ENCODE assay signal across 10 mouse cellular contexts in genomic region chrX:100778397-100778796, GRCm38 (mm10). TPM values are rescaled to one million over a fixed set of nuclear protein-coding genes. Genes with fewer than 3 reads are reported as not detected.
DNase-seq lines count a peak whose midpoint lies in the region; ATAC-seq lines count a peak whose summit lies in the region.
"Had no signal": no experiment of that assay in that cellular context is flagged by ENCODE, and none has a peak within 500 bp of the region (broad histone marks: within the 10 kb centered on the region; RNA-seq: fewer than 3 reads in every experiment).

No protein-coding gene starts in this region.

- no peaks in the 10 kb centered on the region for H3K36me3 ChIP-seq in heart, embryonic 12.5 days
- H3K36me3 ChIP-seq in hindbrain, embryonic 11.5 days (ENCODE audit: control insufficient read depth, insufficient read depth, low read length): no peaks in the 10 kb centered on the region
- H3K36me3 ChIP-seq in midbrain, embryonic 11.5 days (ENCODE audit: control insufficient read depth, insufficient read depth, low read length): no peaks in the 10 kb centered on the region

- 31% methylated on average over 5 of the region's 5 CpGs for WGBS in heart, embryonic 12.5 days
- WGBS in hindbrain, embryonic 11.5 days: 27% methylated on average over 5 of the region's 5 CpGs
- 24% methylated on average over 5 of the region's 5 CpGs for WGBS in midbrain, embryonic 11.5 days

- peaks cover 19% of the 10 kb centered on the region; the same call in 1 of the 2 replicates for H3K4me1 ChIP-seq in heart, embryonic 12.5 days (replicated peaks)
- H3K4me1 ChIP-seq in hindbrain, embryonic 11.5 days (replicated peaks; ENCODE audit: control insufficient read depth, insufficient read depth, low read length): no peaks in the 10 kb centered on the region
- peaks cover 7% of the 10 kb centered on the region; the same call in 1 of the 2 replicates for H3K4me1 ChIP-seq in midbrain, embryonic 11.5 days (ENCODE audit: control insufficient read depth, insufficient read depth, low read length)

- H3K9me3 ChIP-seq in heart, embryonic 12.5 days (replicated peaks): no peaks in the 10 kb centered on the region
- H3K9me3 ChIP-seq in hindbrain, embryonic 11.5 days (ENCODE audit: control insufficient read depth, low read length): no peaks in the 10 kb centered on the region
- H3K9me3 ChIP-seq in midbrain, embryonic 11.5 days (ENCODE audit: control insufficient read depth, low read length): no peaks in the 10 kb centered on the region

- ATAC-seq in heart, embryonic 12.5 days (ENCODE audit: insufficient number of reproducible peaks, low FRiP score): no peak
- no peak for ATAC-seq in hindbrain, embryonic 11.5 days (ENCODE audit: low FRiP score)
- no peak for ATAC-seq in midbrain, embryonic 11.5 days (ENCODE audit: low FRiP score)

- DNase-seq in heart, adult 18-20 months: no peak
- DNase-seq in NIH3T3 (ENCODE audit: low read depth): peak; percentile 26
- no peak for DNase-seq in hindbrain, embryonic 11.5 days (ENCODE audit: low spot score)
- DNase-seq in midbrain, embryonic 11.5 days (ENCODE audit: low spot score, missing footprints): no peak
- DNase-seq in adrenal gland, adult 8-10 months: no peak
- no peak for DNase-seq in spleen, postnatal 14 days (ENCODE audit: low spot score in 2 of 2)
- DNase-seq in right cerebral cortex, postnatal 36 days (ENCODE audit: low spot score in 2 of 2): no peak
- DNase-seq: adrenal gland, postnatal 25 days had no signal

- no peak overlapping the region for H3K27ac ChIP-seq in heart, embryonic 12.5 days (ENCODE audit: poor library complexity, severe bottlenecking)
- no peak overlapping the region for H3K27ac ChIP-seq in hindbrain, embryonic 11.5 days (ENCODE audit: low read depth, low read length)
- H3K27ac ChIP-seq in midbrain, embryonic 11.5 days (ENCODE audit: low read depth, low read length): no peak overlapping the region

- H3K4me2 ChIP-seq in heart, embryonic 12.5 days: peak overlapping the region; percentile 79
- peak overlapping the region; percentile 52 for H3K4me2 ChIP-seq in hindbrain, embryonic 11.5 days (replicated peaks; ENCODE audit: low read depth, low read length)
- H3K4me2 ChIP-seq in midbrain, embryonic 11.5 days: peak overlapping the region; percentile 53

- peak overlapping the region; percentile 45 for H3K9ac ChIP-seq in heart, embryonic 12.5 days
- peak overlapping the region; percentile 89; the same call in 1 of the 2 replicates for H3K9ac ChIP-seq in hindbrain, embryonic 11.5 days (ENCODE audit: low read depth, low read length)
- H3K9ac ChIP-seq in midbrain, embryonic 11.5 days (ENCODE audit: low read length): peak overlapping the region; percentile 87; the same call in 1 of the 2 replicates

- H3K27me3 ChIP-seq in heart, embryonic 12.5 days (replicated peaks): no peaks in the 10 kb centered on the region
- no peaks in the 10 kb centered on the region for H3K27me3 ChIP-seq in hindbrain, embryonic 11.5 days (ENCODE audit: control insufficient read depth, insufficient read depth, low read length)
- peaks cover 3% of the 10 kb centered on the region for H3K27me3 ChIP-seq in midbrain, embryonic 11.5 days (ENCODE audit: control insufficient read depth, insufficient read depth, low read length)

- peak overlapping the region; percentile 63 for H3K4me3 ChIP-seq in heart, embryonic 12.5 days
- H3K4me3 ChIP-seq in hindbrain, embryonic 11.5 days (ENCODE audit: low read depth, low read length): peak overlapping the region; percentile 54
- peak overlapping the region; percentile 57 for H3K4me3 ChIP-seq in midbrain, embryonic 11.5 days (ENCODE audit: low read depth, low read length)

RNA-seq across cellular contexts. Expression of gene Dlg3, which starts 10.9 kb away (rescaled TPM):
- 4.7 and 5.1 TPM in 2 replicates for polyA plus RNA-seq in heart, embryonic 12.5 days (2016; fragmentation: Nextera tagmentation; extraction: Ambion mirVana)
- 1 to 10 TPM; 2.1 to 2.8 TPM for total RNA-seq in heart, adult 18-20 months (2021)
- polyA plus RNA-seq in hindbrain, embryonic 11.5 days (2014; fragmentation: Nextera tagmentation; extraction: Ambion mirVana): 8.1 and 13.8 TPM in 2 replicates
- polyA plus RNA-seq in midbrain, embryonic 11.5 days (2014; fragmentation: Nextera tagmentation; extraction: Ambion mirVana): 7.5 and 9.7 TPM in 2 replicates
- 10 to 100 TPM; 41.6 to 82.2 (median 57.2) TPM for total RNA-seq in adrenal gland, adult 8-10 months (2022)
- polyA plus RNA-seq: erythroblast, embryonic 14.5 days had no signal

RNA-seq across cellular contexts. Expression of gene Gdpd2, which starts 48.7 kb away (rescaled TPM):
- 0.43 and 0.59 TPM in 2 replicates for polyA plus RNA-seq in heart, embryonic 12.5 days (2016; fragmentation: Nextera tagmentation; extraction: Ambion mirVana)
- total RNA-seq in heart, adult 18-20 months (2021): under 1 TPM in 1 of 2 experiments, not detected in 1; 0.36 TPM
- 12.8 and 15.6 TPM in 2 replicates for polyA plus RNA-seq in hindbrain, embryonic 11.5 days (2014; fragmentation: Nextera tagmentation; extraction: Ambion mirVana)
- 13.7 and 19.7 TPM in 2 replicates for polyA plus RNA-seq in midbrain, embryonic 11.5 days (2014; fragmentation: Nextera tagmentation; extraction: Ambion mirVana)
- total RNA-seq in adrenal gland, adult 8-10 months (2022): under 1 TPM in 2 of 4 experiments, not detected in 2; 0.15 to 0.24 TPM
- polyA plus RNA-seq: erythroblast, embryonic 14.5 days had no signal
